Mouse (Mus musculus) activated CD4-positive, CD25-positive, alpha-beta regulatory T cell, adult 4 months (primary cell): ENCODE results near the gene Immt. TPM values are rescaled to one million over a fixed set of nuclear protein-coding genes. Genes with fewer than 3 reads are reported as not detected.
"Not testable (repeated sequence)": the region's sequence is repeated elsewhere in the genome, so short reads cannot be mapped to it uniquely, and the experiment has no call there.

ENCODE experiments used
- ATAC-seq: one replicate; pipeline ENCODE4 v1.8.0; 2017
- polyA plus RNA-seq, 2 experiments: library from polyadenylated mRNA; unstranded; fragments of 100-300 nt; shearing (Covaris generic); gene quantifications; one replicate each; pipeline ENCODE4 v1.2.1; 2017

The Immt gene
- polyA plus RNA-seq, 2 experiments from 2014 or later: 110 to 119 TPM

DNA sequence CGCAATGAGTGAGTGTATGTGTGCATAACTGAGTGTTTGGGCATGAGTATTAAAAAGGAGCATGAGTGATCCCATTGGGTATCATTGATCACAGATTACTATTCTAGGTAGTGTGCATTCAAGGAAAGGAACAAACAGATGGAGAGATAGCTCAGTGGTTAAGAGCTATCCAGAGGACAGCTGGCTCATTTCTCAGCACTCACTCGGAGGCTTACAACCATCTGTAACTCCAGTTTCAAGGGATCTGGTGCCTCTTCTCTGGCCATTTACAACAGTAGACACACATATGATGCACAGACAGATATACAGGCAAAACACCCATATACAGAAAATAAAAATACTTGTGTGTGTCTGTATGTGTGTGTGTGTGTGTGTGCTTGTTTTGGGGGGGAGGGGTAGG, 36.6 kb downstream of the Immt start:
- ATAC-seq: no peak

DNA sequence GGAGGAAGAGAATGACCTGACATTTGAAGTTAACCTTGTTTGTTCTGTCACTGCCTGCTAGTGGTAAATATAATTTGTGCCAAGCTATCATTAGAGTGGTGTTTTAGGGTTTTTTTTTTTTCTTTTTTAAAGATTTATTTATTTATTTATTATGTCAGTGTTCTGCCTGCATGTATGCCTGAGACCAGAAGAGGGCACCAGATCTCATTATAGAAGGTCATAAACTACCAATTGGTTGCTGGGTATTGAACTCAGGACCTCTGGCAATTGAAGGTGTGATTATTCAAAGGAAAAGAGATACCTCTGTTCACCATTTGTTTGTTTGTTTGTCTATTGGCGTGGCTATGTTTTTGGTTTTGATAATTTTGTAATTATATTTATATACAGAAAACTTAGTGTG, 37.7 kb downstream of the Immt start:
- ATAC-seq: no peak

DNA sequence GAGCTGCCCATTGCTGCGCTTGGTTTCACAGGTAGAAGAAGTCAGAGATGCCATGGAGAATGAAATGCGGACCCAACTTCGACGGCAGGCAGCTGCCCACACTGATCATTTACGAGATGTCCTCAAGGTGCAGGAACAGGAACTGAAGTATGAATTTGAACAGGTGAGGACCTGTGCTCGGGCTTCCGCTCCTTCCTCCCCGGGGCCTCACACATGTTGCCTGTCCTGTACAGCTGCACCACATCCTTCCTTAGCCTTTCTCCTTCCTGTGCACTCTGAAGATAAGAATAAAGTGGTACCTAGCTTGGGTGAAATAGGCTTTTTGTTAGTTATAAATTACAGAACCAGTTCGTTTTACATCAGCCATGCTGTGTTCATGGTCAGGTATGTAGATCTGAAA, 40.3 kb downstream of the Immt start:
- peak; percentile 78 for ATAC-seq

DNA sequence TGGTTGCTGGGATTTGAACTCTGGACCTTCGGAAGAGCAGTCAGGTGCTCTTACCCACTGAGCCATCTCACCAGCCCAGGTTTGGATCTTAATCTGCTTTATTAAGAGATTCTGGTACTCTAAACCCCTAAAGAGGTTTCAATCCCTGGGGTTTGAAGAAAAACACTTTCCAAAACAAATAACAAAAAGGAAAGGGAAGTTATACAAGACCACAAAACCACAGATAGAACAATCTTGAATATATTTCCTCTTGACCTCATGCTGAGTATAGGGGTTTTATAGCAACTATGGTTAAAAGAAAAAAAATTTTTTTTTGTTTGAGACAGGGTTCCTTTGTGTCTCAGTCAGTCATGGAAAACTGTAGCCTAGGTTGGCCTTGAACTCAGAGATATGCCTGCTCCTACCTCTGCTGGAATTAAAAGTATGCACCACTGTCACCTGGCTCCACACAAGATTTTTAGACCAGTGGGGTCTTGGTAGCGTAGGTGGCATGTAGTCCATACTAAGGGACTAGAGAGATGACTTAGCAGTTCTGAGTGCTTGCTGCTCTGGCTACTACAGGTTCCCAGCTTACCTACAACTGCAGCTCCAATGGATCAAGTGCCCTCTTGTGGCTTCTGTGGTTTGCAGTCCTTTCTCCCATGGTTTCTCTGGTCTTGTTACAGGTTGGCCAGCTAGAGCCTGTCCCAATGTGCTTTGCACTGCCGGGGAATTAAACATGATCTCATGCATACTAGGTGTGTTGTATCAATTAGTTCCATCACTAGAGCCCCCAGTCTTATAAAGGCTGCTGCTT, 47.0 kb downstream of the Immt start:
- ATAC-seq: peak; percentile 41

DNA sequence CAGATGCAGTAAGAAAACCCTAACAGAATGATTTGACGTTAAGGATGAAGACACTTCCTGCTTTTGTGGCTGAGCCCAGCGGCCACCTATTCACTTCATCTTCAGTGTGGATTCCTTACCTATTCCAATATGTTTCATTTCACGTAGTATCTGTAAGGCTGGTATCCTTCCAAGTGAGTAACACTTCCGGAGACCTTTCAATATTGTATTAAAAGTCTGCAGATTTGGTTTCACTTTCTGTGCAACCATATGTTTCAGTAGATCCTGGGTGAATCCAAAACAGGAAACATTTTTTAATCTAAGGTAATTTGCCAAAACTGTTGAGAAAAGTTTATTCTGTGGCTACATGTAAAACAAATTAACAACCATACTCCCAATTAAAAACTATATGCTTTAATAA, 62.1 kb downstream of the Immt start:
- peak; percentile 77 for ATAC-seq

DNA sequence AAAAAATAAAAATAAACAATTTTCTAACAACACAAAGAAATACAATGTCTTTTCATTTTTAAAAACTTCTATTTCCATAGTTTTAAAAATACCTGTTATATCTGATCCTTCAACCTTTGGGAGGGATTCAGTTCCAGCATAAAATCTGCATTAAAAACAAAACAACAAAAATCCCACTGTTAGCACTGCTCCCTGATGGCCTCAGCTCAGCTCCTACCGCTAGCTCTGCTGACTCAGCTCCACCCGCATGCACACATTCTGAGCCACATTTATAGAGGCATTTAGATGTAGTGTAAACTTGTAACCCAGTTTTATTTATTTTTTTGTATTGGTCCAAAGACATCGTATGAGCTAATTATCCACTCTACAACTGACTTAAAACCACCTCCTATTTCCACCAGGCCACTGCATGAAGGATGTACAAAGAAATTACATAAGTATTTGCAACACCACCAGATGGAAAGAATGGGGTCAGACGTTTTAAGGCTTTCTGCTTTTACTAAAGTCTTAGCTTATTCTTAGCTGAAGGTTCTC, 76.6 kb downstream of the Immt start:
- no peak for ATAC-seq

DNA sequence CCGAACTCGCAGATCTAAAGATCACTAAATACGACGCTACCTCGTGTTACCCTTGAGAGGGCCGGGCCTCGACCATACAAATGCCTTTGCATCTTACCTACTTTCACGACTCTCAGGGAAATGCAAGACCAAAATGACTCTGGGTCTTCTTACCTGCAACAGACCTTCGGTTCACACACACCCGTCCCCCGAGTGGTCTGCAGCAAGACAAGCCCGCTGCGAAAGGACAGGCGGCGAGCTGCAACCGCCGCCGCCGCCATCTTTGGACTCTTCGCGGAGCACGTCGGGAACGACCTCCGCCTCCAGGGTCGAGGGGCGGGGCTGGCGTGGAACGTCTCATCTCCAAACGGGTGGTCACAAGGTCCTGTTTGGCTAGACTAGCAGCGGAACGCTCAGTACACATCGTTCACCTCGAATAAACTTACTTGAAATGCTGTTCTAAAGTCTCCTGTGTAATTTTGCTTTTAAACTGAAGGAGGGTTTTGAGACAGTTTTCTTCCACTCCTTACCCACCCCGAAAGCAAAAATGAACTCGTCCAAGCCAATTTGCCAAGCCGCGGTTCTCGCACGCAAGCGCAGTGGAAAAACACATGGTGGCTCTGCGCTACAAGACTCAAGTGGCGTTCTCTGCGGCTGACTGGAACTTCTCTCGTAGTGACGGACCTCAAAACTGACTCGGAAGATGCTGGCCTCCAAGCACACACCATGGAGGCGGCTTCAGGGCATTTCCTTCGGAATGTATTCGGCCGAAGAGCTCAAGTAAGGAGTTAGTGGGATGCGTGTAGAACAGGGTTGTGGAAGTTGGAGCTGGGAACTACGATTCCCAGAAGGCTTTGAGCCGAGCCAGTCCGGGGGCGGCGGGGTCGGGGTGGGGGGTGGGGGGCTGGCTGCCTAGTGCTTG, 77.6 kb downstream of the Immt start, which contains the start of the genes Ptcd3 and Polr1a:
TSS of gene Ptcd3 (minus strand) at position 270 of the 901 bp plus-strand sequence.
TSS of gene Polr1a (plus strand) at position 573 of the 901 bp plus-strand sequence.
- peak; percentile 86 for ATAC-seq

DNA sequence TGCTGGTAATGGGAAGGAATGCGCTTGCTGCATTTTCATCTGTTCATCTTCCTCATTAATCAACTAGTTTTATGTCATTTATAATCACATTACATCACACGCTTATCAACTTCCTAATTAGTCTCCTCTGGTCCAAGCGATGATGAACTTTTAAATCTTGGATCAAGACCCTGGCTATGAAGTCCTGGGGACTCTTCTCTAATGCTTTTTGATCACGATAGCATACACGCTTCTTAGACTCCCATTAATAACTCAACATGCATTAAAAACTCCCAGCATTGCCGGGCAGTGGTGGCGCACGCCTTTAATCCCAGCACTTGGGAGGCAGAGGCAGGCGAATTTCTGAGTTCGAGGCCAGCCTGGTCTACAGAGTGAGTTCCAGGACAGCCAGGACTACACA, 78.3 kb downstream of the Immt start:
- no peak for ATAC-seq

DNA sequence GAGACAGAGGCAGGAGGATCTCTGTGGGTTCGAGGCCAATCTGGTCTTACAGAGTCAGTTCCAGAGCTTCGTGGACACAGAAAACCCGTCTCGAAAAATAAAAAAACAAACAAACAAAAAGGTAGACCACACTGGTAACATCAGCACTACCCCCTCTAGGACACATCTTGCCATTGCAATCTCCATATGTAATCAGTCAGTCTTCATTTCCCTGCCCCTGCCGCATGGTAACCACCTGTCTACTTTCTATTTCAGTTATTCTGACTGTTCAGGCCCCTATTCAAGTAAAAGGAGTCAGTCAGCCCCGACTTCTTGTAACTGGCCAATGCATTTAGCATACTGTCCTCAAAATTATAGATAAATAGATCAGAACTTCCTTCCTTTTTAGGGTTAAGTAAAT, 78.7 kb downstream of the Immt start:
- peak; percentile 48 for ATAC-seq

DNA sequence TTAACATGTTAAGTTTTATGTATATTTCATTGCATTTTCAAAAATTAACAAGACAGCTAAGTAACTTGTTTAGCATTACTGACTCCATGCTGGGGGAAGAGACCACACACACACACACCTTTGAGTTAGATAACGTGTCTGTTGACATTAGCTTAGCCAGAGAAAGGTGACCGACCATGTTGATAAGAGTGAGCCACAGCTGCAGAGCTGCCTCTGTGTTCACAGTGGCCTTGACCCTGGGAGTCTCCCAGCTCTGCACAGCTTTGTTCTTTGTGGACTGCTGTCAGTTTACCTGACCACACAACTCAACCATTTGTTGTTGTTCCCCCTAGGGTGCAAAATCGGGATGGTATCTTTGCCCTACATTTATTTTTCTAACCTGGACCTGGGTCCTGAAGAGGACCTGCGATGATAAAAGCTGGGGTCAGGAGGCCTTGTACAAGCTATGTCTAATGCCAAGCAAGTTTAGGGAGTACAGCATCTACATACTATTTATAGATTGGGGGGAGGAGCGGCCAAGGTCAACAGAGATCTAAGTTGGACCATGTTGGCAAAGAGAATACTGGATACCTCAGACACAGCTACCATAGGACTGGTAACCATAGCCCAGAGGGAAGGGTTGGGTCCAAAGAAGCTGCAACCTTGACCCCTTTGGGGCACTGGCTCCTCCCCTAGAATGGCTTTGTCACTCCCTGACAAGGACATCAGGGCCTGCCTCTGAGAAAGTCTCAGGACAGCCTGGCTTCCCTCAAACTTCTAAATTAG, 80.7 kb downstream of the Immt start:
- no peak for ATAC-seq

DNA sequence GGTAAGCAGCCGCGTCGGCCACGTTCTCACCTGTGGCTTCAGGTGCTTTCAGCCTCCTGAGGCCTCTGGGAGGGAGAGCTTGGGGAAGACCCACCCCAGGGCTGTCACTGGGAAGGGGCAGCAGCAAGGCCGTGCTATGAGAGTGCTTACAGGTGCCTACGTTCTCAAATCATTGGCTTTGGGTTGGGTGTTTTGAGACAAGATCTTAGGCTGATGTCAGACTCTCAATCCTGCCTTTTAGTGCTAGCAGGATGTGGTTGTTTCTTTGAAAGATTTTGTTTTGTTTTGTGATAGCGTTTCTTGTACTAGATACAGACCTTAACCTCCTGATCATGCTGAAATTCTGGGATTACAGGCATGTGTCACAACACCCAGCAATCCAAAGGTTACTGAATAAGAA, 89.6 kb downstream of the Immt start:
- ATAC-seq: peak; percentile 54

DNA sequence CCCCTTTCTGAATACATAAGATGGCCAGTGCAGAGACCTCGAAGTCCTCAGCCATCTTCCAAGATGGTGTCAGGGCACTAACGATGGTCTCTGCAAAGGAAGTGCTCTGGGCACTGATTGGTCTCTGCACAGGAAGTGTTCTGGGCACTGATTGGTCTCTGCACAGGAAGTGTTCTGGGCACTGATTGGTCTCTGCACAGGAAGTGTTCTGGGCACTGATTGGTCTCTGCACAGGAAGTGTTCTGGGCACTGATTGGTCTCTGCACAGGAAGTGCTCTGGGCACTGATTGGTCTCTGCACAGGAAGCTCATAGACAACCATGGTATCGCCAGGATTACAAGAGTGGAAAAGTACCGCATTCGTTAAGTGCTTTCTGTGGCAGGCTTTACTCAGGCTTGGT, 94.1 kb downstream of the Immt start:
- not testable (repeated sequence) for ATAC-seq

Other genes starting within 250 kb of the Immt start
- gene Kdm3a, start 198.3 kb upstream of the Immt start, polyA plus RNA-seq: 10 to 100 TPM; 42.6 to 50.1 TPM
- under 1 TPM in 1 of 2 experiments, not detected in 1; 0.63 TPM for gene Reep1, start 123.8 kb upstream of the Immt start, polyA plus RNA-seq
- gene Mrpl35, start 4.4 kb upstream of the Immt start, polyA plus RNA-seq: 10 to 100 TPM; 66.2 to 66.4 TPM
- 10 to 100 TPM; 67.5 to 69.8 TPM for gene Ptcd3, start 77.4 kb downstream of the Immt start, polyA plus RNA-seq
- gene Polr1a, start 77.7 kb downstream of the Immt start, polyA plus RNA-seq: 10 to 100 TPM; 17.5 to 24.8 TPM